Mouse (Mus musculus) forebrain, embryonic 13.5 days (tissue): ENCODE data around the gene Lmo7. TPM values are rescaled to one million over a fixed set of nuclear protein-coding genes. Genes with fewer than 3 reads are reported as not detected.

Experiments used
- ATAC-seq: fragments of 200-750 bp; cut with Nextera tagmentation; 2 replicates; pipeline ENCODE4 v1.8.0; 2017
- H3K27ac ChIP-seq: fragments of 300-500 bp; sonication (generic); 2 replicates; pipeline ENCODE4 v1.5.1; 2015; ENCODE audit warnings: inconsistent platforms, mild to moderate bottlenecking, moderate library complexity
- H3K27me3 ChIP-seq: fragments of 300-500 bp; sonication (generic); 2 replicates; pipeline ENCODE4 v1.6.1; 2015; ENCODE audit warnings: mild to moderate bottlenecking, inconsistent platforms
- H3K36me3 ChIP-seq: fragments of 300-500 bp; sonication (generic); 2 replicates; pipeline ENCODE4 v1.6.1; 2015; ENCODE audit warnings: mild to moderate bottlenecking, inconsistent platforms; ENCODE audit not compliant: poor library complexity, severe bottlenecking
- H3K4me1 ChIP-seq: fragments of 300-500 bp; sonication (generic); 2 replicates; pipeline ENCODE4 v1.6.1; 2015; ENCODE audit warnings: inconsistent platforms
- H3K4me2 ChIP-seq: fragments of 300-500 bp; sonication (generic); 2 replicates; pipeline ENCODE4 v1.6.1; 2015; ENCODE audit warnings: inconsistent platforms, mild to moderate bottlenecking, moderate library complexity
- H3K4me3 ChIP-seq: fragments of 300-500 bp; sonication (generic); 2 replicates; pipeline ENCODE4 v1.5.1; 2015; ENCODE audit warnings: mild to moderate bottlenecking, inconsistent platforms
- H3K9ac ChIP-seq: fragments of 300-500 bp; sonication (generic); 2 replicates; pipeline ENCODE4 v1.6.1; 2015; ENCODE audit warnings: mild to moderate bottlenecking, inconsistent platforms
- H3K9me3 ChIP-seq: fragments of 300-500 bp; sonication (generic); replicated peaks from 2 replicates; pipeline ENCODE4 v1.6.1; 2016; ENCODE audit warnings: inconsistent platforms
- WGBS: fragments of 180-500 bp; shearing (Covaris S2); methylation state at CpG from one replicate; pipeline ENCODE4 v1.1.7; 2015; 5-methylcytosine and 5-hydroxymethylcytosine counted together
- polyA plus RNA-seq: library from polyadenylated mRNA; unstranded; fragments of >200 nt; fragmentation: Nextera tagmentation; extraction: Ambion mirVana; gene quantifications from 2 replicates; pipeline ENCODE4 v1.2.1, GENCODE M21; 2015

Lmo7 gene
- polyA plus RNA-seq, 1 experiment from 2014 or later, result 2.1 TPM

DNA sequence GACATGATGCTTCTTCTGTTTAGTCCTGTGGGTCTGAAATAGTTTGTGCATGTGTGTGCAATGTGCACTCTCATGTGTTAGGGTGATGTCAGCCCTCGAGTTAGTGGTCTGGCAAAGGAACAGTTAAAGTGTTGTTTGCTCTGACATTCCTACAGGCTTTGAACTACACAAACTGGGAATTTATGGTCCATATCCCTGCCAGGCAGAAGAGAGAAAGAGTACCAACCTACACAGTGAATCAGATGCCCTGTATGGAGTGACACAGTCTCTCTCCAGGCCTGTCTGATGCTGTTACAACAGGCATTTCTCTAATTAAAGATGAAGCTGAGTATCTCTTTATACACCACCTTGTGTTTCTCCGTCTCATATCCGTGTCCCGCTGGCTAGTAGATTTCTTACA lies 21.2 kb downstream of the Lmo7 start:
- no peaks in the 10 kb centered on the region for H3K9me3 ChIP-seq
- no peak overlapping the region for H3K4me2 ChIP-seq
- WGBS, result 85% methylated on average over 4 of the region's 4 CpGs
- H3K27me3 ChIP-seq, result no peaks in the 10 kb centered on the region
- no peaks in the 10 kb centered on the region for H3K36me3 ChIP-seq
- H3K27ac ChIP-seq, result no peak overlapping the region
- H3K4me3 ChIP-seq, result no peak overlapping the region
- H3K4me1 ChIP-seq, result no peaks in the 10 kb centered on the region
- no peak overlapping the region for H3K9ac ChIP-seq
- no peak for ATAC-seq

DNA sequence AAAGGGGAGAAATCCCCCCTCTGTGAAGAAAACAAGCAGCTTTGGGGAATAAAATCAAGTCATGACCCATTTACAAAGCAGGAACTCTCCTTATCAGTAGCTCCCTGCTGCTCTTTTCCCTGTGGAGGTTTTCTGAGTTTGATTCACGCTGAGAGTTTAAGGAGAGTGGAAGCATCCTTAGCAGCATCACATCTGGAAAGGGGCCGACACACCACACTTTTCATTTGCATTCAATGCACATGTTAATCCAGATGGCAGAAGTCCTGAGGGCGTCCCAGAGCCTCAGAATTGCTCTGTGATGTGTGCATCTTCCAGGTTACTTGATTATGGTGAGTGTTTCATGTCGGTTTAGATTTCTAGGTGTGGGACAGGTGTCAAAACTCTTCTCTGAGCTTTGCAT lies 25.7 kb downstream of the Lmo7 start:
- no peaks in the 10 kb centered on the region for H3K4me1 ChIP-seq
- H3K27me3 ChIP-seq, result no peaks in the 10 kb centered on the region
- H3K27ac ChIP-seq, result no peak overlapping the region
- 39% methylated on average over 4 of the region's 4 CpGs for WGBS
- H3K9me3 ChIP-seq, result no peaks in the 10 kb centered on the region
- H3K4me3 ChIP-seq, result no peak overlapping the region
- H3K9ac ChIP-seq, result no peak overlapping the region
- no peak for ATAC-seq
- no peaks in the 10 kb centered on the region for H3K36me3 ChIP-seq
- H3K4me2 ChIP-seq, result no peak overlapping the region

DNA sequence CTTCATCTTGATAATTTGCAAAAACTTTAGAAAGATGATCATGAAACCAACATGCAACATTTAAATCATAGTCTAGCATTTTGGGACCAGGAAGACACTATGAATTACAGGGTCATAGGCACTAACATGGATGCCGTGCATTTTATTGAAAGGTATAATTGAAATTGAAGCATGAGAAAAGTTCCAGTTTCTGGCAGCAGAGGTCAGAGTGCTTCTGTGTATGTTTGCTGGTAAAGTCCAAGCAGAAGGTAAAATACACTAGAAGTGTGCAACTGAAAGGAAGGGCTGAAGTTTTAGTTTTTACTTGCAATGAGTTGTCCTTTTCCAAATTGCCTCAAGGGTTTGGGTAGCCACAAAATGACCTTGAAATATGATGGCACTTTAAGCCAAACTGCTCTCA lies 32.5 kb downstream of the Lmo7 start:
- Histone ChIP-seq H3K9me3 (no peaks in the 10 kb centered on the region), H3K27me3 (no peaks in the 10 kb centered on the region), H3K4me1 (no peaks in the 10 kb centered on the region), H3K4me2 (no peak overlapping the region), H3K27ac (no peak overlapping the region), H3K4me3 (no peak overlapping the region), H3K36me3 (no peaks in the 10 kb centered on the region), H3K9ac (no peak overlapping the region)
- ATAC-seq, result no peak
- WGBS, result 40% methylated on average over 1 of the region's 1 CpGs

DNA sequence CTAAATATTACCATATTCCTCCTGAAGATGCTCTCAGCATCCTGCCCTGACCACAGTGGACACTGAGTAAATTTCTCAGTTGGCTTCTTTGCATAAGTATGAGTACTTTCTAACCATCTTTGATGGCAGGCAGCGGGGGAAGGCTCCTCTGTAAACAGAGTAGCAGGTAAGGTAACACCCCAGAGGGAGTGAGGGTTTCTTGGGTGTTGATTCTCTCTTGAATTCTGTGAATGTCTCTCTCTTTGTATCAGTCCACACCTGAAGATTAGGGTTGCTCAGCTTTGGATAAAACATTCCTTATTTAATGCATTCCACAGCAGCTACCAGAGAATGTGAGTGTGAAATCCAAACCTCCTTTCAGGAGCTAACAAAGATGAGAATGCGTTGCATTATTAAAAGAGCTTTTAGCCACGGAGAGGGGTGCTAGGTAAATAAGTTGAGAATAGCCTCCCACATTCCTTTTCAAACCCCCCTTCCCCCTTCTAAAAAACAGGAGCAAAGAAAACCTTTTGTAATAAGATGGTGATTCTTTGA lies 34.1 kb downstream of the Lmo7 start:
- 23% methylated on average over 3 of the region's 3 CpGs for WGBS

DNA sequence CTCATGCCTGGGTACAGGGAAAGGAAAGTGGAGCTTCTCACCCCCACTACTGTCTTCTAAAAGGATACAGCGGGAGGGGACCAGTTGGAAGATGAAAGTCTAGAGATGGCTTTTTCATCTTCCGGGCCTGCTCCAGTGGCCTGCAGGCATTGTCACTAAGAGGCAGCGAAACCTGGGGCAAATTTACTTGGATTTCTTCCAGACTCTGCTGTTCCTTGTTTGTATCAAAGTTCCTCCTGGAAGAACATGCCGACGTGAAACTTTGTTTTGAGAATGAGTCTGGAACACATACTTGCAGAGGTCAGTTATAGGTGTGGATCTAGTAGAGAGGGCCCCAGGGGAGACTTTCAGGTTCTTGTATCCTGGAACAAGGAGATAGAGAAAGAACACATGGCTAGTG lies 41.6 kb downstream of the Lmo7 start:
- ATAC-seq, result no peak
- WGBS, result 94% methylated on average over 5 of the region's 5 CpGs

More for the DNA sequence above, 34.1 kb downstream of the Lmo7 start:
- H3K27ac ChIP-seq, result no peak overlapping the region
- no peak overlapping the region for H3K9ac ChIP-seq
- H3K9me3 ChIP-seq, result no peaks in the 10 kb centered on the region
- no peak overlapping the region for H3K4me3 ChIP-seq
- no peak overlapping the region for H3K4me2 ChIP-seq
- no peaks in the 10 kb centered on the region for H3K27me3 ChIP-seq
- no peak for ATAC-seq
- H3K4me1 ChIP-seq, result no peaks in the 10 kb centered on the region
- H3K36me3 ChIP-seq, result no peaks in the 10 kb centered on the region

DNA sequence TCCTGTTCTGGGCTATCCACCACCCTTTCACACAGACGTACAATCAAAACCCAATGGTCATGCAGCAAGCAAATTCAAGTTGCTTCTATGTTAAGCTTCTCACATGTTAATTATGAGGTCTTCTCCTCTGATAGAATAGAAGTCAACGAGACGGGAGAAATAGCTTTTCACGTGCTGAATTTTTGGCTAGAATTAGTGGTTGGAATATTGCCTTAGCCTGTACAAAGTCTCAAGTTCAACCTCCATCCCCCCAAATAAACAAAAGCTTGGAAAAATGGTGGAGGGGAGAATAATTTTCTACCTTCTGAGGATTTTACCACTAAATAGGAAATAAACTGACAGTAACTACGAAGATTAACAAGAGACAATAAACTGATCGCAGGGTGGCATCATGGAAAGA lies 42.0 kb downstream of the Lmo7 start:
- H3K27me3 ChIP-seq, result no peaks in the 10 kb centered on the region
- 93% methylated on average over 6 of the region's 6 CpGs for WGBS
- peaks cover 2% of the 10 kb centered on the region; the same call in 1 of the 2 replicates for H3K4me1 ChIP-seq
- no peak overlapping the region for H3K9ac ChIP-seq
- no peaks in the 10 kb centered on the region for H3K9me3 ChIP-seq
- ATAC-seq, result no peak
- no peaks in the 10 kb centered on the region for H3K36me3 ChIP-seq
- no peak overlapping the region for H3K4me3 ChIP-seq
- H3K27ac ChIP-seq, result no peak overlapping the region
- no peak overlapping the region for H3K4me2 ChIP-seq

More for the DNA sequence above, 41.6 kb downstream of the Lmo7 start:
- no peak overlapping the region for H3K4me2 ChIP-seq
- no peak overlapping the region for H3K9ac ChIP-seq
- H3K4me3 ChIP-seq, result no peak overlapping the region
- no peaks in the 10 kb centered on the region for H3K27me3 ChIP-seq
- H3K9me3 ChIP-seq, result no peaks in the 10 kb centered on the region
- H3K4me1 ChIP-seq, result no peaks in the 10 kb centered on the region
- no peak overlapping the region for H3K27ac ChIP-seq
- H3K36me3 ChIP-seq, result no peaks in the 10 kb centered on the region

DNA sequence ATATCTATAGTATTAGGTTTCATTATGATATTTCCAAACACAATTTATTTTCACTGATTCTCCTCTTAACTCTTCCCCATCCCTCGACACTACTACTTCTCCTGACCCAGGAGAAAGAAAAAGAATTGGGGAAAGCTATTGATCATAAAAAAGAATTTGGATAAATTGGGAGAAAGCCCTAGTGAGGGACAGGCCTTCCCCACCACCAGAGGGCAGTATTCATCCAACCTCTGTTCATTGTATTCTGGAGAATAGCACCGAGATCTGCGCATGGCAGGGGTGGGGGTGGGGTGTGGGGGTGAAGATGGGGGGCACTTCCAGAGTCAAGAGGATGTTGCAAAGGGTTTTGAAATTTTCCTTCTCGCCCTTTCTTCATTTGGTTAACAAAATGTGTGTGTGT lies 44.9 kb downstream of the Lmo7 start:
- H3K9ac ChIP-seq, result no peak overlapping the region
- no peak overlapping the region for H3K4me2 ChIP-seq
- H3K4me3 ChIP-seq, result no peak overlapping the region
- H3K4me1 ChIP-seq, result peaks cover 8% of the 10 kb centered on the region; the same call in 1 of the 2 replicates
- WGBS, result 62% methylated on average over 4 of the region's 4 CpGs
- no peaks in the 10 kb centered on the region for H3K27me3 ChIP-seq
- no peaks in the 10 kb centered on the region for H3K9me3 ChIP-seq
- no peak overlapping the region for H3K27ac ChIP-seq
- H3K36me3 ChIP-seq, result no peaks in the 10 kb centered on the region
- peak; percentile 50; the same call in 1 of the 2 replicates for ATAC-seq

DNA sequence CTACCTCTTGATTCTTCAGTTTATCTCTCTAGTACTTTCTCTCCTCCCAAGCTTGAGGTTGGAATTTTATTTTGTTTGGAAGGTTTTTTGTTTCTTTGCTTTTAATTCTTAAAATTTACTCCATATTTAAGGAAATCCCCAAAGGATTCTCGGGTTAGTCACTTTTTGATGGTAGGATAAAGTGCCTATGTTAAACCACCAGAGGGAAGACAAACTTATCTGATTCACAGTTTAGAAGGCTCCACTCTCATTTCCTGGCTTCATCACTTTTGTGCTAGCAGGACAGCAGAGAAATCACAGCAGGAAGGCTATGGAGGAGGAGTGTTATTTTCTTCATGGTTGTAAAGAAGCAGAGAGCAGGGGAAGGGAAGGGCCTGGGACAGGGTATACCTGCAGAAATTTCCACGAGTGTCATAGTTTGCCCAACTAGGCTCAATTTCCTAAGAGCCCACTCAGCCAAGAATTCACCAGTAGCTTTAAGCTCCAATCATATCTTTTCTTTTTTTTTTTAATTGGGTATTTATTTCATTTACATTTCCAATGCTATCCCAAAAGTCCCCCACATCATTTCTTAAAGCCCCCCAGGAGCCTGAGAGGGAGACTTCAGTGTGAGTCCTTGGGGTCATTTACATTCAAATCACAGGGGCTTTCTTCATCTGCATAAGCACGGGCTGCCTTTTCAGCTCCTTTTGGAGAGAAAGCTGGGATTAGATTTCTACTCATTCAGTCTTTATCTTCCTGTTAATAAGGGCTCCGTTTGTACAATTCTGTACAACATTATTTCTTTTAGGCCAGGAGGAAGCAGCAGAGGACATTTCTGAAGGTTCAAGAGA lies 46.8 kb downstream of the Lmo7 start:
- Histone ChIP-seq H3K9me3 (no peaks in the 10 kb centered on the region), H3K27me3 (no peaks in the 10 kb centered on the region), H3K4me2 (no peak overlapping the region), H3K4me1 (peaks cover 8% of the 10 kb centered on the region; the same call in 1 of the 2 replicates), H3K27ac (no peak overlapping the region), H3K36me3 (no peaks in the 10 kb centered on the region), H3K9ac (no peak overlapping the region), H3K4me3 (no peak overlapping the region)
- WGBS, result 9% methylated on average over 4 of the region's 4 CpGs
- no peak for ATAC-seq

DNA sequence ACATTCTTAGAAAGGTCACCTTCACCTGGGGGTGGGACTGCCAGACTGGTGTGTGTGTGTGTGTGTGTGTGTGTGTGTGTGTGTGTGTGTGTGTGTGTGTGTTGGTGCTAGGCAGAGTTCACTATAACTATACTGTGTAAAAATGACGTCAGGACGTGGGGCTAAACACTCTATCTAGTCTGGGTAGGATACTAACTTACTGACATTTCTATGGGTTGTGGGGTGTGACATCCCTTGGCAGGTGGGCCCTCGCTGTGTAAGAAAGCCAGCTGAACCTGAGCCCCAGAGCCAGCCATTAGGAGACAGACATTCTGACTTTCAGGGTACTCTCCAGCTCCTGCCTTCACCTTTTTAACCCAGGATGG lies 47.4 kb downstream of the Lmo7 start:
- H3K27ac ChIP-seq, result no peak overlapping the region
- H3K36me3 ChIP-seq, result no peaks in the 10 kb centered on the region
- no peaks in the 10 kb centered on the region for H3K27me3 ChIP-seq
- H3K9ac ChIP-seq, result no peak overlapping the region
- H3K9me3 ChIP-seq, result no peaks in the 10 kb centered on the region
- no peak overlapping the region for H3K4me3 ChIP-seq
- peak; percentile 61 for ATAC-seq
- 24% methylated on average over 3 of the region's 3 CpGs for WGBS
- no peak overlapping the region for H3K4me2 ChIP-seq
- H3K4me1 ChIP-seq, result peaks cover 8% of the 10 kb centered on the region; the same call in 1 of the 2 replicates

DNA sequence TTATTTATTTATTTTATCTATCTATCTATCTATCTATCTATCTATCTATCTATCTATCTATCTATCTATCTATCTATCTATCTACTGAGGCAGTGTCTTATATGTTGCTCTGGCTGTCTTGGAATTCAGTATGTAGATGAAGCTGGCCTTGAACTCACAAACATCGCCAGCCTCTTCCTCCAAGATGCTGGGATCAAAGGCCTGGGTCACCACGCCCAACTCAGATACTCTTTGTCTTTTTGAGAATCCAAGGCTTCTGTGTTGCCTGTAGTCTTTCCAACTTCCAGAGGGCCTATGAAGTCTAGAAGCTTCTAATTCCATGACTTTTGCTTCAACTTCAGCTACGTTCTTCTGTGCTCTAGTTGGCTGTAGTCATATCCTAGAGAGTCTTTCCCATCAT lies 48.7 kb downstream of the Lmo7 start:
- Histone ChIP-seq H3K4me1 (peaks cover 8% of the 10 kb centered on the region; the same call in 1 of the 2 replicates), H3K4me2 (no peak overlapping the region), H3K36me3 (no peaks in the 10 kb centered on the region), H3K27me3 (no peaks in the 10 kb centered on the region), H3K9me3 (no peaks in the 10 kb centered on the region), H3K27ac (no peak overlapping the region), H3K4me3 (no peak overlapping the region), H3K9ac (no peak overlapping the region)
- WGBS, result 96% methylated on average over 3 of the region's 3 CpGs
- ATAC-seq, result no peak

DNA sequence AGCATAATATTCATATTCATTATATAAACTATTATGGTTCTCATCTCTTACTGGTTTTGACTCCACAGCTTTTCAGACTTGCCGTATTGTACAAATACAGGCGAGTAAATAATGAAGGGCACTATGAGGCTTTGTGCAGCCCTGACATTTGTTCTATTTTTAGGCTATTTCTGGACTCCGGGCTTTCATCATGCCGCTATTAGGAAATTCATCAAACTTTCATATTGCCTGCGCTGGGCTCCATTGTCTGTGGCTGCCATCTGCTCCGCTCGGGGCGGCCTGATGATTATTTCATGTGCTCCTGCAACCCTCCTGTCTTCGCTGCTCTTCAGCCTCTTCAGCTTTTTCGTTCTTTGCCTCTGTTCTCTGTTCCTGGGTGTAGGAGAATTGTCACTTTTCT lies 50.3 kb downstream of the Lmo7 start:
- no peaks in the 10 kb centered on the region for H3K36me3 ChIP-seq

DNA sequence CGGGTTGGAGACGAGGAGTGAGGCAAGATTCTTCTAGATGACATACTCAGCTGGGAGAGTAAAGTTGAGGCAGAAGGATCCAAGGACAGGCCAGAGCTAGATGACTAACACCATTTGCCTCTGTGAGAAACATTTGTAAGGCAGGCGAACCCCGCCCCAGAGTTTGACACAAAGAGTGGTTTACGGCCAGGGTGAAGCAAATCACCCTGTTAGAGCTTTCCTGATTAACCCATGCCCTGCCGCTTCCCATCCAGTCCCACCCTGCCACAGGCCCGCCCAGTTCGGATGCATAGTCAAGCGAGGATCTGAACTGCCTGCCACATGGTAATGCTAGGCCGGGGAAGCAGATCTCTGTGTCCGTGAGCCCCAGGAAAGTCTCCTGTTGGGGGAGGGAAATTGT lies 51.5 kb downstream of the Lmo7 start:
- 74% methylated on average over 11 of the region's 11 CpGs for WGBS
- peaks cover 8% of the 10 kb centered on the region; the same call in 1 of the 2 replicates for H3K4me1 ChIP-seq
- ATAC-seq, result no peak
- no peaks in the 10 kb centered on the region for H3K9me3 ChIP-seq
- H3K9ac ChIP-seq, result no peak overlapping the region
- no peaks in the 10 kb centered on the region for H3K27me3 ChIP-seq
- H3K4me3 ChIP-seq, result no peak overlapping the region
- H3K27ac ChIP-seq, result no peak overlapping the region
- H3K4me2 ChIP-seq, result no peak overlapping the region
- H3K36me3 ChIP-seq, result no peaks in the 10 kb centered on the region

More for the DNA sequence above, 50.3 kb downstream of the Lmo7 start:
- Histone ChIP-seq H3K4me3 (no peak overlapping the region), H3K4me1 (peaks cover 8% of the 10 kb centered on the region; the same call in 1 of the 2 replicates), H3K9me3 (no peaks in the 10 kb centered on the region), H3K9ac (no peak overlapping the region), H3K27me3 (no peaks in the 10 kb centered on the region), H3K4me2 (no peak overlapping the region), H3K27ac (no peak overlapping the region)
- 79% methylated on average over 10 of the region's 10 CpGs for WGBS
- no peak for ATAC-seq
